Mouse (Mus musculus): ENCODE results near the gene Pigb. TPM values are rescaled to one million over a fixed set of nuclear protein-coding genes. Genes with fewer than 3 reads are reported as not detected.

The Pigb gene
- polyA plus RNA-seq, 1 experiment: 18.7 TPM

- TF ChIP-seq POLR2A (IDR thresholded peaks at IDR 0.05; ENCODE audit: borderline replicate concordance, extremely low read depth, insufficient read depth, insufficient read length, poor library complexity, severe bottlenecking): no peak
- no peak for TF ChIP-seq CTCF (IDR thresholded peaks at IDR 0.05; ENCODE audit: borderline replicate concordance, extremely low read depth, insufficient read depth, insufficient read length)
Observed at GRCm38 (mm10) chr9:72961346-72961745, 78.8 kb downstream of the Pigb start.

GRCm38 (mm10) chr9:72958521-72959450, 81.4 kb downstream of the Pigb start, which contains the start of the genes Dyx1c1 and Gm44503:
TSS of gene Dyx1c1 (plus strand) at chr9:72958785.
TSS of gene Gm44503 (plus strand) at chr9:72958852.
- DNase-seq (ENCODE audit: low read depth): peak; percentile 95

More at GRCm38 (mm10) chr9:72961346-72961745, 78.8 kb downstream of the Pigb start:
- DNase-seq (ENCODE audit: low read depth): no peak

More at GRCm38 (mm10) chr9:72958521-72959450, 81.4 kb downstream of the Pigb start, which contains the start of the genes Dyx1c1 and Gm44503:
- TF ChIP-seq POLR2A (IDR thresholded peaks at IDR 0.05; ENCODE audit: borderline replicate concordance, extremely low read depth, insufficient read depth, insufficient read length, poor library complexity, severe bottlenecking): peak; percentile 50; the same call in 1 of the 2 replicates
- TF ChIP-seq CTCF (IDR thresholded peaks at IDR 0.05; ENCODE audit: borderline replicate concordance, extremely low read depth, insufficient read depth, insufficient read length): peak; percentile 27; the same call in 1 of the 2 replicates

Other genes starting within 250 kb of the Pigb start
- 0.66 and 0.86 TPM in 2 replicates for gene Prtg, start 233.5 kb downstream of the Pigb start, polyA plus RNA-seq (2012; rRNA removed)
- gene Pygo1, start 114.7 kb downstream of the Pigb start, polyA plus RNA-seq (2012; rRNA removed): 12.9 and 19.0 TPM in 2 replicates
- 2.0 TPM in 2 replicates for gene Dyx1c1, start 81.6 kb downstream of the Pigb start, polyA plus RNA-seq (2012; rRNA removed)
- gene Gm44503, start 81.5 kb downstream of the Pigb start, polyA plus RNA-seq (2012; rRNA removed): not detected in 2 replicates
- 19.5 and 20.5 TPM in 2 replicates for gene Ccpg1os, start 55.0 kb downstream of the Pigb start, polyA plus RNA-seq (2012; rRNA removed)
- gene Ccpg1, start 54.9 kb downstream of the Pigb start, polyA plus RNA-seq (2012; rRNA removed): 14.4 and 26.5 TPM in 2 replicates
- 0.77 and 1.4 TPM in 2 replicates for gene Rab27a, start 4.5 kb upstream of the Pigb start, polyA plus RNA-seq (2012; rRNA removed)
- gene Khdc3, start 61.5 kb upstream of the Pigb start, polyA plus RNA-seq (2012; rRNA removed): 0.09 TPM in 1 of 2 replicates, not detected in the other
- gene Gm20509, start 62.1 kb upstream of the Pigb start, polyA plus RNA-seq (2012; rRNA removed): 0.10 TPM in 1 of 2 replicates, not detected in the other
- 64.6 and 72.0 TPM in 2 replicates for gene Rsl24d1, start 73.0 kb upstream of the Pigb start, polyA plus RNA-seq (2012; rRNA removed)